Mouse (Mus musculus): ENCODE data around the gene Ntn1. TPM values are rescaled to one million over a fixed set of nuclear protein-coding genes. Genes with fewer than 3 reads are reported as not detected.

Ntn1 gene
- polyA plus RNA-seq, 1 experiment from 2014 or later: 58.7 TPM

- ATAC-seq (ENCODE audit: low FRiP score): no peak
- Histone ChIP-seq H3K4me2 (replicated peaks) (no peak overlapping the region), H3K27ac (0 out of 2 replicates have a peak overlapping the region, but pooled peaks have one; percentile 30), H3K9ac (no peak overlapping the region), H3K4me3 (no peak overlapping the region), H3K36me3 (no peaks in the 10 kb centered on the region), H3K4me1 (peaks cover 13% of the 10 kb centered on the region), H3K9me3 (replicated peaks) (no peaks in the 10 kb centered on the region), H3K27me3 (no peaks in the 10 kb centered on the region)
- WGBS: 79% methylated on average over 13 of the region's 13 CpGs
These were observed 59.3 kb downstream of the Ntn1 start for GRCm38 (mm10) chr11:68341111-68342002.

- WGBS: 85% methylated on average over 3 of the region's 3 CpGs
- H3K27me3 ChIP-seq: no peaks in the 10 kb centered on the region
These were observed 60.3 kb downstream of the Ntn1 start for GRCm38 (mm10) chr11:68340366-68340765.

GRCm38 (mm10) chr11:68339856-68340255, 60.8 kb downstream of the Ntn1 start:
- no peak overlapping the region for H3K9ac ChIP-seq
- peaks cover 13% of the 10 kb centered on the region for H3K4me1 ChIP-seq
- H3K4me3 ChIP-seq: no peak overlapping the region
- WGBS: 92% methylated on average over 13 of the region's 13 CpGs
- H3K36me3 ChIP-seq: no peaks in the 10 kb centered on the region
- no peaks in the 10 kb centered on the region for H3K27me3 ChIP-seq
- H3K27ac ChIP-seq: no peak overlapping the region
- ATAC-seq (ENCODE audit: low FRiP score): no peak
- H3K9me3 ChIP-seq (replicated peaks): no peaks in the 10 kb centered on the region
- H3K4me2 ChIP-seq (replicated peaks): no peak overlapping the region

More at GRCm38 (mm10) chr11:68340366-68340765, 60.3 kb downstream of the Ntn1 start:
- Histone ChIP-seq H3K4me2 (replicated peaks) (no peak overlapping the region), H3K9ac (no peak overlapping the region), H3K36me3 (no peaks in the 10 kb centered on the region), H3K9me3 (replicated peaks) (no peaks in the 10 kb centered on the region), H3K27ac (no peak overlapping the region), H3K4me3 (no peak overlapping the region), H3K4me1 (peaks cover 13% of the 10 kb centered on the region)
- ATAC-seq (ENCODE audit: low FRiP score): no peak

- no peaks in the 10 kb centered on the region for H3K27me3 ChIP-seq
- H3K4me1 ChIP-seq: peaks cover 13% of the 10 kb centered on the region
- WGBS: 93% methylated on average over 7 of the region's 7 CpGs
- H3K9ac ChIP-seq: no peak overlapping the region
- no peak for ATAC-seq (ENCODE audit: low FRiP score)
- H3K4me2 ChIP-seq (replicated peaks): no peak overlapping the region
- no peaks in the 10 kb centered on the region for H3K9me3 ChIP-seq (replicated peaks)
- H3K4me3 ChIP-seq: no peak overlapping the region
- no peaks in the 10 kb centered on the region for H3K36me3 ChIP-seq
- H3K27ac ChIP-seq: no peak overlapping the region
These were observed 61.3 kb downstream of the Ntn1 start for GRCm38 (mm10) chr11:68339331-68339730.

- H3K4me2 ChIP-seq (replicated peaks): no peak overlapping the region
- no peaks in the 10 kb centered on the region for H3K9me3 ChIP-seq (replicated peaks)
- H3K9ac ChIP-seq: no peak overlapping the region
- WGBS: 85% methylated on average over 13 of the region's 13 CpGs
- no peaks in the 10 kb centered on the region for H3K36me3 ChIP-seq
- no peak overlapping the region for H3K27ac ChIP-seq
- ATAC-seq (ENCODE audit: low FRiP score): no peak
- H3K4me1 ChIP-seq: no peaks in the 10 kb centered on the region
- H3K27me3 ChIP-seq: no peaks in the 10 kb centered on the region
- H3K4me3 ChIP-seq: no peak overlapping the region
These were observed 68.9 kb downstream of the Ntn1 start for GRCm38 (mm10) chr11:68331676-68332265.

GRCm38 (mm10) chr11:68331117-68331437, 69.5 kb downstream of the Ntn1 start:
- Histone ChIP-seq H3K9me3 (replicated peaks) (no peaks in the 10 kb centered on the region), H3K4me2 (replicated peaks) (no peak overlapping the region), H3K27ac (no peak overlapping the region), H3K4me3 (no peak overlapping the region), H3K9ac (no peak overlapping the region), H3K4me1 (no peaks in the 10 kb centered on the region), H3K36me3 (no peaks in the 10 kb centered on the region), H3K27me3 (no peaks in the 10 kb centered on the region)
- WGBS: 82% methylated on average over 6 of the region's 6 CpGs
- ATAC-seq (ENCODE audit: low FRiP score): no peak

GRCm38 (mm10) chr11:68330398-68331116, 70.1 kb downstream of the Ntn1 start:
- no peaks in the 10 kb centered on the region for H3K9me3 ChIP-seq (replicated peaks)
- no peak overlapping the region for H3K27ac ChIP-seq
- no peak overlapping the region for H3K9ac ChIP-seq
- no peaks in the 10 kb centered on the region for H3K36me3 ChIP-seq
- H3K4me2 ChIP-seq (replicated peaks): no peak overlapping the region
- H3K4me3 ChIP-seq: no peak overlapping the region
- no peaks in the 10 kb centered on the region for H3K27me3 ChIP-seq
- no peak for ATAC-seq (ENCODE audit: low FRiP score)
- no peaks in the 10 kb centered on the region for H3K4me1 ChIP-seq
- 67% methylated on average over 10 of the region's 10 CpGs for WGBS

GRCm38 (mm10) chr11:68324863-68325262, 75.8 kb downstream of the Ntn1 start:
- no peak overlapping the region for H3K9ac ChIP-seq
- no peaks in the 10 kb centered on the region for H3K9me3 ChIP-seq (replicated peaks)
- H3K4me3 ChIP-seq: no peak overlapping the region
- 0 out of 2 replicates have a peak, but pooled peaks cover 3% of the 10 kb centered on the region for H3K4me1 ChIP-seq
- H3K27ac ChIP-seq: no peak overlapping the region
- WGBS: 100% methylated on average over 2 of the region's 2 CpGs
- H3K4me2 ChIP-seq (replicated peaks): no peak overlapping the region
- no peak for ATAC-seq (ENCODE audit: low FRiP score)
- H3K36me3 ChIP-seq: no peaks in the 10 kb centered on the region
- H3K27me3 ChIP-seq: no peaks in the 10 kb centered on the region

- H3K9ac ChIP-seq: no peak overlapping the region
- 63% methylated on average over 7 of the region's 7 CpGs for WGBS
- no peaks in the 10 kb centered on the region for H3K36me3 ChIP-seq
- 0 out of 2 replicates have a peak, but pooled peaks cover 6% of the 10 kb centered on the region for H3K9me3 ChIP-seq (replicated peaks)
- 0 out of 2 replicates have a peak, but pooled peaks cover 3% of the 10 kb centered on the region for H3K4me1 ChIP-seq
- no peak for ATAC-seq (ENCODE audit: low FRiP score)
- no peak overlapping the region for H3K4me3 ChIP-seq
- no peaks in the 10 kb centered on the region for H3K27me3 ChIP-seq
- H3K4me2 ChIP-seq (replicated peaks): no peak overlapping the region
- no peak overlapping the region for H3K27ac ChIP-seq
These were observed 79.2 kb downstream of the Ntn1 start for GRCm38 (mm10) chr11:68321417-68321816.

GRCm38 (mm10) chr11:68315551-68316130, 85.0 kb downstream of the Ntn1 start:
- WGBS: 76% methylated on average over 11 of the region's 11 CpGs
- no peak overlapping the region for H3K9ac ChIP-seq

GRCm38 (mm10) chr11:68313861-68314260, 86.8 kb downstream of the Ntn1 start:
- no peak for ATAC-seq (ENCODE audit: low FRiP score)
- no peak overlapping the region for H3K9ac ChIP-seq
- no peaks in the 10 kb centered on the region for H3K27me3 ChIP-seq
- peaks cover 22% of the 10 kb centered on the region for H3K4me1 ChIP-seq
- H3K27ac ChIP-seq: no peak overlapping the region
- 0 out of 2 replicates have a peak, but pooled peaks cover 6% of the 10 kb centered on the region for H3K9me3 ChIP-seq (replicated peaks)
- no peak overlapping the region for H3K4me2 ChIP-seq (replicated peaks)
- no peaks in the 10 kb centered on the region for H3K36me3 ChIP-seq
- H3K4me3 ChIP-seq: no peak overlapping the region
- 54% methylated on average over 4 of the region's 4 CpGs for WGBS

More at GRCm38 (mm10) chr11:68315551-68316130, 85.0 kb downstream of the Ntn1 start:
- Histone ChIP-seq H3K27me3 (no peaks in the 10 kb centered on the region), H3K4me2 (replicated peaks) (no peak overlapping the region), H3K27ac (no peak overlapping the region), H3K4me1 (peaks cover 17% of the 10 kb centered on the region), H3K4me3 (no peak overlapping the region), H3K9me3 (replicated peaks) (0 out of 2 replicates have a peak, but pooled peaks cover 6% of the 10 kb centered on the region), H3K36me3 (no peaks in the 10 kb centered on the region)
- no peak for ATAC-seq (ENCODE audit: low FRiP score)

GRCm38 (mm10) chr11:68313065-68313464, 87.6 kb downstream of the Ntn1 start:
- 16% methylated on average over 7 of the region's 7 CpGs for WGBS
- no peak overlapping the region for H3K9ac ChIP-seq
- H3K4me3 ChIP-seq: no peak overlapping the region
- peak overlapping the region; percentile 60; the same call in 1 of the 2 replicates for H3K27ac ChIP-seq
- ATAC-seq (ENCODE audit: low FRiP score): no peak
- peaks cover 25% of the 10 kb centered on the region for H3K4me1 ChIP-seq
- H3K4me2 ChIP-seq (replicated peaks): no peak overlapping the region
- 0 out of 2 replicates have a peak, but pooled peaks cover 5% of the 10 kb centered on the region for H3K9me3 ChIP-seq (replicated peaks)
- no peaks in the 10 kb centered on the region for H3K27me3 ChIP-seq
- no peaks in the 10 kb centered on the region for H3K36me3 ChIP-seq

All from hindbrain, embryonic 12.5 days (tissue).